Mouse (Mus musculus): ENCODE measurements around the gene Rnf168. TPM values are rescaled to one million over a fixed set of nuclear protein-coding genes. Genes with fewer than 3 reads are reported as not detected.
A peak's percentile ranks its signal among the peaks of the same experiment; 100 is the strongest.

Rnf168 gene
- polyA plus RNA-seq, 1 experiment, result 7.4 TPM

GRCm38 (mm10) chr16:32323953-32324352 lies 46.7 kb downstream of the Rnf168 start:
- Histone ChIP-seq H3K4me3 (ENCODE audit: insufficient read depth, poor library complexity, severe bottlenecking) (no peak overlapping the region), H3K79me3 (ENCODE audit: low read depth) (no peaks in the 10 kb centered on the region), H3K27me3 (ENCODE audit: control insufficient read depth, insufficient read depth, insufficient read length) (peaks cover 4% of the 10 kb centered on the region), H3ac (ENCODE audit: control insufficient read depth, insufficient read length, low read depth) (no peak overlapping the region), H3K79me2 (ENCODE audit: control insufficient read depth, insufficient read depth) (no peaks in the 10 kb centered on the region), H3K36me3 (ENCODE audit: control insufficient read depth, insufficient read depth) (no peaks in the 10 kb centered on the region)
- TF ChIP-seq CTCF (IDR thresholded peaks at IDR 0.05; ENCODE audit: control insufficient read depth, insufficient read depth, insufficient read length) (no peak), MYOD1 (IDR thresholded peaks at IDR 0.05; ENCODE audit: control insufficient read depth, insufficient read length, low read depth) (no peak), MAX (IDR thresholded peaks at IDR 0.05) (no peak), CEBPB (IDR thresholded peaks at IDR 0.05; ENCODE audit: low read depth) (no peak), USF1 (IDR thresholded peaks at IDR 0.05; ENCODE audit: low read depth) (no peak), MYOG (IDR thresholded peaks at IDR 0.05; ENCODE audit: control insufficient read depth, extremely low read depth, insufficient read length) (no peak), FOSL1 (IDR thresholded peaks at IDR 0.05; ENCODE audit: insufficient read depth, low read length, poor library complexity, severe bottlenecking) (no peak)

GRCm38 (mm10) chr16:32330876-32331670 lies 53.8 kb downstream of the Rnf168 start:
- H3ac ChIP-seq (ENCODE audit: control insufficient read depth, insufficient read length, low read depth), result no peak overlapping the region
- H3K36me3 ChIP-seq (ENCODE audit: control insufficient read depth, insufficient read depth), result no peaks in the 10 kb centered on the region
- no peaks in the 10 kb centered on the region for H3K27me3 ChIP-seq (ENCODE audit: control insufficient read depth, insufficient read depth, insufficient read length)
- H3K79me2 ChIP-seq (ENCODE audit: control insufficient read depth, insufficient read depth), result peaks cover 42% of the 10 kb centered on the region
- TF ChIP-seq FOSL1 (IDR thresholded peaks at IDR 0.05; ENCODE audit: insufficient read depth, low read length, poor library complexity, severe bottlenecking), result no peak
- peaks cover 33% of the 10 kb centered on the region for H3K79me3 ChIP-seq (ENCODE audit: low read depth)
- no peak overlapping the region for H3K4me3 ChIP-seq (ENCODE audit: insufficient read depth, poor library complexity, severe bottlenecking)

- H3ac ChIP-seq (ENCODE audit: control insufficient read depth, insufficient read length, low read depth), result peak within 1 kb of the TSS; percentile 92
- H3K36me3 ChIP-seq (ENCODE audit: control insufficient read depth, insufficient read depth), result no peaks in the 10 kb centered on the region
- H3K4me3 ChIP-seq (ENCODE audit: insufficient read depth, poor library complexity, severe bottlenecking), result peak within 1 kb of the TSS; percentile 83
- peaks cover 44% of the 10 kb centered on the region for H3K79me3 ChIP-seq (ENCODE audit: low read depth)
- H3K79me2 ChIP-seq (ENCODE audit: control insufficient read depth, insufficient read depth), result peaks cover 52% of the 10 kb centered on the region
- no peaks in the 10 kb centered on the region for H3K27me3 ChIP-seq (ENCODE audit: control insufficient read depth, insufficient read depth, insufficient read length)
- TF ChIP-seq MYOG (IDR thresholded peaks at IDR 0.05; ENCODE audit: control insufficient read depth, extremely low read depth, insufficient read length) (no peak), USF1 (IDR thresholded peaks at IDR 0.05; ENCODE audit: low read depth) (no peak), CEBPB (IDR thresholded peaks at IDR 0.05; ENCODE audit: low read depth) (no peak), CTCF (IDR thresholded peaks at IDR 0.05; ENCODE audit: control insufficient read depth, insufficient read depth, insufficient read length) (no peak), FOSL1 (IDR thresholded peaks at IDR 0.05; ENCODE audit: insufficient read depth, low read length, poor library complexity, severe bottlenecking) (no peak), MAX (IDR thresholded peaks at IDR 0.05) (no peak), MYOD1 (IDR thresholded peaks at IDR 0.05; ENCODE audit: control insufficient read depth, insufficient read length, low read depth) (no peak)
Measured at GRCm38 (mm10) chr16:32332040-32332555, 54.8 kb downstream of the Rnf168 start, which contains the start of gene Ubxn7. Gene Ubxn7, plus strand, starts transcription at chr16:32332257.

- Histone ChIP-seq H3K79me3 (ENCODE audit: low read depth) (peaks cover 47% of the 10 kb centered on the region), H3K27me3 (ENCODE audit: control insufficient read depth, insufficient read depth, insufficient read length) (no peaks in the 10 kb centered on the region), H3ac (ENCODE audit: control insufficient read depth, insufficient read length, low read depth) (peak overlapping the region; percentile 92), H3K36me3 (ENCODE audit: control insufficient read depth, insufficient read depth) (no peaks in the 10 kb centered on the region), H3K4me3 (ENCODE audit: insufficient read depth, poor library complexity, severe bottlenecking) (peak overlapping the region; percentile 83), H3K79me2 (ENCODE audit: control insufficient read depth, insufficient read depth) (peaks cover 59% of the 10 kb centered on the region)
- no peak for TF ChIP-seq CEBPB (IDR thresholded peaks at IDR 0.05; ENCODE audit: low read depth)
- no peak for TF ChIP-seq CTCF (IDR thresholded peaks at IDR 0.05; ENCODE audit: control insufficient read depth, insufficient read depth, insufficient read length)
- no peak for TF ChIP-seq USF1 (IDR thresholded peaks at IDR 0.05; ENCODE audit: low read depth)
- TF ChIP-seq MAX (IDR thresholded peaks at IDR 0.05), result no peak
- TF ChIP-seq FOSL1 (IDR thresholded peaks at IDR 0.05; ENCODE audit: insufficient read depth, low read length, poor library complexity, severe bottlenecking), result no peak
- no peak for TF ChIP-seq MYOG (IDR thresholded peaks at IDR 0.05; ENCODE audit: control insufficient read depth, extremely low read depth, insufficient read length)
- no peak for TF ChIP-seq MYOD1 (IDR thresholded peaks at IDR 0.05; ENCODE audit: control insufficient read depth, insufficient read length, low read depth)
Measured at GRCm38 (mm10) chr16:32332556-32333511, 55.6 kb downstream of the Rnf168 start.

GRCm38 (mm10) chr16:32335146-32335545 lies 57.9 kb downstream of the Rnf168 start:
- Histone ChIP-seq H3K79me2 (ENCODE audit: control insufficient read depth, insufficient read depth) (peaks cover 82% of the 10 kb centered on the region), H3ac (ENCODE audit: control insufficient read depth, insufficient read length, low read depth) (no peak overlapping the region), H3K79me3 (ENCODE audit: low read depth) (peaks cover 63% of the 10 kb centered on the region), H3K36me3 (ENCODE audit: control insufficient read depth, insufficient read depth) (no peaks in the 10 kb centered on the region), H3K27me3 (ENCODE audit: control insufficient read depth, insufficient read depth, insufficient read length) (no peaks in the 10 kb centered on the region), H3K4me3 (ENCODE audit: insufficient read depth, poor library complexity, severe bottlenecking) (no peak overlapping the region)
- TF ChIP-seq MAX (IDR thresholded peaks at IDR 0.05) (no peak), MYOD1 (IDR thresholded peaks at IDR 0.05; ENCODE audit: control insufficient read depth, insufficient read length, low read depth) (no peak), FOSL1 (IDR thresholded peaks at IDR 0.05; ENCODE audit: insufficient read depth, low read length, poor library complexity, severe bottlenecking) (no peak), CEBPB (IDR thresholded peaks at IDR 0.05; ENCODE audit: low read depth) (no peak), CTCF (IDR thresholded peaks at IDR 0.05; ENCODE audit: control insufficient read depth, insufficient read depth, insufficient read length) (no peak), USF1 (IDR thresholded peaks at IDR 0.05; ENCODE audit: low read depth) (no peak), MYOG (IDR thresholded peaks at IDR 0.05; ENCODE audit: control insufficient read depth, extremely low read depth, insufficient read length) (no peak)
